Mouse (Mus musculus) heart, adult 9 months (tissue): ENCODE data around the gene Cd27.

ENCODE experiments used
- DNase-seq, 2 experiments: peaks; one replicate each; pipeline ENCODE4 v3.0.0; 2022; ENCODE audit warnings: low spot score in 2 of 2

Gene Cd27

DNA sequence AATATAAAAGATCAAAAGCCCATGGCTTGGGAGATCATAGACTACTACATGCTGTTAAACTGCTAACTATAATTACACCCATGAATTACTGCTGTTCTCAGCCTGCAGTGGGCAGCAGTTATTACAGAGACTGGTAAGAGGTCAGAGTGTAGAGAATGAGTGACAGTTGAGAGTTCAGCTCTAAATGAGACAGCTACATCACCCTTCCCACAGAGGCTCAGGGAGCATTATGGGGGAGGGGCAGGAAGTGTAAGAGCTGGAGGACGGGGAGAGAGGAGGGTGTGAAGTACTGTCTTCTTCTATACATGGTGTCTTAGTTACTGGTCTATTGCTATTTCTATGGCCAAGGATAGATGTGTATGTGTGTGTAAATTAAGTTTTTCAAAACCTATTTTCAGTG lies 7.7 kb upstream of the Cd27 start:
- no peak for DNase-seq

DNA sequence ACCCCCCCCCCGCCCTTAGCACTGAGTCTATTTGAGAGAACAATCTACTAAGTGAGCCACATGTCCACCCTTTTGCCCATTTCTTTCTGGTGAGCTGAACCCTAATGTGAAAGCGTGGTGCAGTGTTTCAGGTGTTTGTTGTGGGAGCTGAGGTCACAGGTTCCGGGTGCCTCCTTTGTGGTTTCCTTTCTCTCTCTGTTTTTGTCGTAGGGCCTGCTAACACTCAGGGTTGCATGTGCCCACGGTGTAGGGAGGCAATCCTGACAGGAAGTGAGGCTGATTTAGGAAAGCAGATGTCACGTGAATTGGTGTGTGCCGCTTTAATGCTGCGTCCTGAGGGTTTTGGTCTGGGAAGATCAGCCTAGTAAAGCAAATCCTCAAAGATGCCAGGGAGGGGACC lies 4.8 kb upstream of the Cd27 start:
- DNase-seq = no peak

DNA sequence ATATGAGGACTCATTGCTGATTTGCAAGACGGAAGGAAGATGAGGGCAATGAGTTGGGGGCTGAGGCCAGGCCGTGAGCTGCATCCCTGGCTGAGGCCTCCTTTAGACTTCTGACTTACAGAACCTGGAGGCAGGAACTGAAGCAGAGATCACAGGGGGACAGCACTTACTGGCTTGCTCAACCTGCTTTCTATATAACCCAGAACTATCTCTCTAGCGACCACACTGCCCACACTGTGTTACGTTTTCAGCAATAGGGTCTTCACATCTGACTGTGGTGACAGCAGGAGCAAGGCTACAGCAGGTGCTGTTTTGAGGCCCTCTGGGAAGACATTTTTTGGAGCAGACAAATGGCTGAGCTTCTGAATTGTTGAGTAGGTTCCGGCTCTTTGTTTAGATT lies 3.8 kb upstream of the Cd27 start:
- DNase-seq = no peak

DNA sequence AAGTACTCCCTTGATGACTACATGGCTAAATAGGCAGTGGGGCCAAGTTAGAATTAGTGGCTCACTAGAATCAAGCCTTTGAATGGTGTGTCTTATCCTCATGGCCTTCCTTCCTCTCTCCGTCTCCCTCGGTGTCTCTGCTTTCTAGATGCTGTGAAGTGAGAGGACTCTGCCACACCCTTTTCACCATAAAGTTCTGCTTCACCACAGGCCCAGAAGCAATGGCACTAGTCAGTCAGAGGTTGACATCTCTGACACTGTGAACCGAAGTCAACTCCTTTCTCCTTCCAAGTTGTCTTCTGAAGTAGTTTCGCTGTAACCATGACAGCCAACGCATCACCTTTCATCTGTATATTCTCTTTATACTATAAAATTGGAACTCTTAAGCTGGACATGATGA lies 2.7 kb upstream of the Cd27 start:
- DNase-seq = no peak

DNA sequence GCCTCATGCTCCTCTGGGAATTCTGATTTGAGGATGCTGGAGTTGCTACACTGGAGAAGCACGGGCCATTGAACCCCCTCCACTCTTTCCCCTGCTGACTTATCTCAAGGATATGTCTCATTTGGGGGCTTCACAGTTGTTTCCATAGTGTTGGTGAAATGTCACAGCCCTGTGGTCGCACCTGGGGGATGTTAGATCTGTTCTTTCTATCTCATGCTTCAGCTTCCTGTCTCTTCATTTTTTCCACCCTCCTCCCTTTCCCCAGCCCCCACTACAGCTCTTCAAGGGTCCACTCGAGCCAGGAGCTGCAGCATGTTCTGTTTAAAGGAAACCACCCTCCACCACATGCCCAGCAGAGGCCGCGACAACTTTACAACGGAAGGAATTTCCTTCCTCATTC lies 1.6 kb upstream of the Cd27 start:
- no peak for DNase-seq

DNA sequence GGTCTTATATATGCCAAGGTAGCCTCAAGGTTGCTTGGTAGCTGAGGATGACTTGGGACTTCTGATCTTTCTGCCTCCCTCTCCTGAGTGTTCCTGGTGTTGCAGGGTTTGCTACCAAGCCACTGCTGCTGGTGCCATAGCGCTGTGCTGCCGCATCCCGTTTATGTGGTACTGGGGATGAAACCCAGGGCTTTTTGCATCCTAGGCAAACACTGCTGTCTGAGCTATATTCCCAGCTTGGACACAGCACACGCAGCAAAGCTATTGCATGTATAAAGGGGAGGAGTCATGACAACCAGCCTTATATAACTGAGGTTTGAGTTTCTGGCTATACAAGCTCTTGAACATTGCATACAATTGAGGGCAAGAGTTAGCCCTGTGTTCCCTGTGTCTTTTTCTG lies 611 bp upstream of the Cd27 start:
- DNase-seq = no peak

DNA sequence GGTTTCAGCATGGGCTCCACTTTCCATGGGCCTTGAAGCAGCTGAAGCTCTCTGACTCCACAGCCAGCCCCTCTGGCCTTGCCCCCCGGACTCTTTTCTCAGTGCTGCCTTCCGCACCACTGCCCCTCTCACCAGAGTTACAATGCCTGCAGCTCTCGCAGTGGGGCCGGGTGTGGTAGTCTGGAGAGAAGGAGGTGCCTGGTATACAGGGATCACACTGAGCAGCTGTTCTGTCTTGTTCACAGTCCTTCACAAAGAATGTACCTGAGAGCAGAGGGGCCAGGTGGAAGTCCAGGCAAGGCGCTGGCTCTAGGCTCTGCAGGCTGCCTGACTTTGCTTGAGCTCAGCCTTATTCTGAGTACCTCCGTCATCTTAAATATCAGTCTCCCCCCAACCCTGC lies 469 bp downstream of the Cd27 start:
- DNase-seq = no peak

DNA sequence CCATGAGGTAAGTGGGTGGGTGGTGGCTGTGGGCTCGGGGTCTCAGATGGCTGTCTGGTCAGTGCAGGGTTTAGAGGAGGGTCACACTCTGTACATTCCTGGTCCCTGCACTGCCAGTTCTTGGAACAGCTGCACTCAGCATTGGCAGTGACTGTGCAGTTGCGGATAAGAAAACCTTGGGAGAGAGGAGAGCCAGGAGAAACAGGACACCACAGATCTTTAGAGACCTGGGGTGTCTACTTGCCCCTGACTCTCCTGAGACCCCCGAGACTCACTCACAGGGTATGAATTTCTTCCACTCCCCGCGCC lies 2.3 kb downstream of the Cd27 start:
- DNase-seq = no peak

- DNase-seq = peak in 1 of 2 experiments; percentile 19
Observed at GRCm38 (mm10) chr6:125233816-125234519, 2.8 kb downstream of the Cd27 start.

DNA sequence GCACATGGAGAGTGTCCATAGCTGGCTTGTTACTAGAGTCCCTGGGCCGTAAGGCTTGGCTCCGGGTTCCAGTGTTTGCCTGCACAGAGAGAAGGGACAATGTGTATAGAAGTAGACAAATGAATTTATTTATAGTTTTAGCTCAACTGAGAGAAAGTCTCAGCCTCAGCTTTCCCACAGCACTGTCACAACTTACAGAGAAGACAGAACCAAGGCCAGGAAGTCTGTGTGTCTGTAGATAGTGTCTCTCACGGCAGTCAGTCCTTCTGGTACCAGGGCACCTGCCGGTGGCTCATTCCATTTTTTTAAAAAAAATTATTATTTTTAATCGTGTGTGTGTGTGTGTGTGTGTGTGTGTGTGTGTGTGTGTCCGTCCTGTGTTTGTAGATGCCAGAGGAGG lies 4.3 kb downstream of the Cd27 start:
- DNase-seq = no peak

- DNase-seq = no peak
Observed at GRCm38 (mm10) chr6:125232045-125232437, 4.8 kb downstream of the Cd27 start.

DNA sequence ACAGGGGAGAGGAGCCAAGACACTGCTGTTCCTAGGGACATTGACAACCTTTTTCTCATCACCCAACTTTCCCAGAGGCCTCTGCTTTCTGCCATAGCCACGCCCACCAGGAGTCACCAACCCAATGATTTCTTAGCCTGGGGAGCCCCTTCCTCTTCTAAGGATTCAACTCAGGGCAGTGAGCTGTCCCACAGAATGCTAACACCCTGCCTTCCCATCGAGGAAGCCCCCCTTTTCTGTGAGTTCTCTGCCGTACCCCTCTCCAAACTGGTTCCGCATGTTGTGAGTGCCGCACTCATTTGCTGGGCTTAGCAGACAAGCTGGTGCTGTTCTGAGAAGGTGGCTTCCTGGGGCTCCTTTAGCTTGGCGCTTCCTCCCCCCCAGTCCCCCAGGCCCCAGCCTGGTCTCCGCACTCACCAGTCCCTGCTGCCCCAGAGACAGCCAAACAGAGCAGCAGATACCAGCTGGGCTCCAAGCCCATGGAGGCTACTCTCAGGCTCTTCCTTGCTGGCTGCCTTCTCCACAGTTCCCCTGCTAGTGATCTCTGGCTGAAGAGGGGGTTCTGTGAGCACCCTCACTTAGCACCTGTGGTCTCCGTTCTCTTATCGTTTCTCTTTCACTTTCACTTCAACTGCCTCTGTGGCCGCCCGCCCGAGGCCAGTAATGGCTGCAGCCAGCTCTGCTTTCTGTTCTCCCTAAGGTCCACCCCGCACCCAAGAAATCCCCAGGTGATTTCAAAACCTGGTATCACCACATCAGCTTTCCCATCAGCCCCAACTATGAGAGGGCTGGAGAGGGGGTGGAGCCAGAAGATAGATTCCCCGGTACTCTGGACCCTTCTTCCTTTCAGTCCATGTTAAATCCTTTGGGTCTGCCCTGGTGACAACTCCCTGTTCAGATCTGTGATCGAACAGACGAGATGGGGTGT lies 5.4 kb downstream of the Cd27 start, which contains the start of gene Tapbpl:
Gene Tapbpl (minus strand): TSS at position 744 of the 928 bp plus-strand sequence.
- DNase-seq = peak; percentile 74 to 76

- no peak for DNase-seq
Observed at GRCm38 (mm10) chr6:125230571-125230970, 6.2 kb downstream of the Cd27 start.

DNA sequence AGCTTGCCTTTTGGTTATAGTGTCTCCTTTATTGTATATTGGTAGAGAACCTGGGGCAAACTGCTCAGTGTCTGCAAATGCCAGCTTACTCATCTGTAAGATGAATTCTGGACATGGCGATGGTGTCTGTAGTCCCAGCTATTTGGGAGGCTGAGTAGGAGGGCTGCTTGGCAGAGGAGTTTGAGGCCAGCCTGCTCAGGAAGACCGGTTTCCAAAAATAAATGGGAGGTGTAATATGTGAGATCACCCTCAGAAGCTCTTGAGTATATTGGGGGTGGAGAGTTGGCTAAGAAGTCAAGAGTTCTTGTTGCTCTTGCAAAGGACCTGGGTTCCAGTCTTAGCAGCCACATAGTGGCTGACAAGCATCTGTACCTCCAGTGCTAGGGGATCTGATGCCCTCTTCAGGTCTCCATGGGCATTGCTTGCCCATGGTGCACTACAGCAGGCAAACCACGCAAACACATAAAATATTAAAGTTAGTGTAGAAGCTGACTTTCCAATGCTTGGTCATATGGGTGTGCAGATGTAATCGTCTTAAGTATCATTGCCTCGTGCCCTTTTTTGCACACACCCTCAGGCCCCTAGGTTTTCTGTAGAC lies 11.2 kb downstream of the Cd27 start:
- no peak for DNase-seq

DNA sequence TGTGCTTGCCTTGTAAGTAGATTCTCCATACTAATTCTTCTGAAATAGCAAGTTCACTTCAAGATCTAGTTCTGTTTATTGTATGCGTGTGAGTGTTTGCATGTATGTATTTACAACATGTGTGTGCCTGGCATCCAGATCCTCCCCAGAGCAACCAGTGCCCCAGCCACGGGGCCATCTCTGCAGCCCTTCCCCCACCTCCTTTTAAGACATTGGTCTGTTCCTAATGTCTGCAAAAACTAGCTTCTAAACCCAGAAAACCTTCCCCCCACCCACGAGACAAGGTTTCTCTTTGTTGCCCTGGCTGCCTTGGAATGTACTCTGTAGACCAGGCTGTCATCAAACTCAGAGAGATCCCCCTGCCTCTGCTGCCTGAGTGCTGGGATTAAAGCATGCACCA lies 14.2 kb downstream of the Cd27 start:
- DNase-seq = no peak

GRCm38 (mm10) chr6:125222146-125222545 lies 14.7 kb downstream of the Cd27 start:
- peak in 1 of 2 experiments; percentile 24 for DNase-seq

- no peak for DNase-seq
Observed at GRCm38 (mm10) chr6:125221115-125221745, 15.6 kb downstream of the Cd27 start.

GRCm38 (mm10) chr6:125218963-125219362 lies 17.8 kb downstream of the Cd27 start:
- DNase-seq = peak; percentile 41 to 63

- DNase-seq = no peak
Observed at GRCm38 (mm10) chr6:125217899-125218298, 18.9 kb downstream of the Cd27 start.

DNA sequence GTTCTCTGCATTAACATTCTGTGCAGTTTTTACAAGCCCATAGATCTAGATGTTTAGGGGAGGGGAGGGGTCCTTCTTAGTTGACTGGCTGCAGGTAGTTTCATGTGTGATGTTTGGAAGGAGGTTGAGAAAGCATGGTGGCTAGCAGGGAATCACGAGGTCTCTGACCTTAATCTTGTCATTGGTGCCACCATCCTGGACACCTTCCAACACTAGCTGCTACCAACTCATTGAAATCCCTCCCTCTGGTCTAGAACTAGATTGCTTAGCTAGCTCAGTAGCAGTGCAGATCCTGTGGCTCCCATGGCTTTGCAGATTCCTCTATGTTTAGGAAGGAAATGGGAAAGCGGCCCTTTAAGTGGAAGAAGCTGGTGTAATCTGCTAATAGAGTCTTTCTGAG lies 19.9 kb downstream of the Cd27 start:
- no peak for DNase-seq

DNA sequence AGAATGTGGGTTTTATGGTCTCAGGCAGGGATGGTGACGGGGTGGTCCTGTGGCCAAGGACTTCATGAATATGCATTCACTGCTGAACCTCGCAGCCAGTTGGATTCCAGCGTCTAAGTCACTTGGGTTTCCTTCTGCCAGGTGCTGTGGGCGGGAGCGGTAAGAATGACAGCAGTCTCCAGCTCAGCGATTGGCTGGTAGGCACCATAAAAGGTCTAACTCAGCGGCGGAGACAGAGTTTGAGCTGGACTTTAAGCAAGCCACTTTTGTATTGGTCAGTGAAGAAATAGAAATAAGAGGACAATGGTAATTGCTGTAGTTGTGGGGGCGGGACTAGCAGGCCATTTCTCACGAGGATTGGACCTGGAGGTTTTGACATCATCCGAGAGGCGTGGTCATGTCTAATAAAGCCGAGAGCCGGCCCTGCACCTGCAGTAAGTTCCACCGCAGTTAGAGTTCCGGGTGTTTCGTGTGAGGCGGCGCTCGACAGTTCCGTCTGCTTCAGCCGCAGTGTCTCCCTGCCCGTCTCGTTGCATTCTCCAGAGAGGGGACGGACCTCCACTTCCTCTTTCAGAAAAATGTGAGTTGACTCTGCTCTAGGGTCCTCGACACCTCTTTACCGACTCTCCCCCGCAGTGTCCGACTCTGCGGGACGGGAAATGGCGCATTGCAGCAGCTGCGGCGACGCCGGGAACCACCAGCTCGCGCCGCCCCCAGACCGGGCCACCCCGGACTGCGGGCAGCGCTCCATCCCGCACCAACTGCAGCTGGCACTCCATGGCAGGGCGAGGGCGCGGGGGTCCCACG lies 21.5 kb downstream of the Cd27 start, which contains the start of gene Vamp1:
Gene Vamp1 (plus strand): TSS at position 404 of the 807 bp plus-strand sequence.
- DNase-seq = peak; percentile 97 to 98
